Mouse (Mus musculus) spleen, adult 18-20 months (tissue): Measurements from ENCODE around the gene March11.

Source experiments
- DNase-seq, 2 experiments: peaks; one replicate each; pipeline ENCODE4 v3.0.0; 2022; ENCODE audit warnings: mixed read lengths in 2 of 2

Gene March11

DNA sequence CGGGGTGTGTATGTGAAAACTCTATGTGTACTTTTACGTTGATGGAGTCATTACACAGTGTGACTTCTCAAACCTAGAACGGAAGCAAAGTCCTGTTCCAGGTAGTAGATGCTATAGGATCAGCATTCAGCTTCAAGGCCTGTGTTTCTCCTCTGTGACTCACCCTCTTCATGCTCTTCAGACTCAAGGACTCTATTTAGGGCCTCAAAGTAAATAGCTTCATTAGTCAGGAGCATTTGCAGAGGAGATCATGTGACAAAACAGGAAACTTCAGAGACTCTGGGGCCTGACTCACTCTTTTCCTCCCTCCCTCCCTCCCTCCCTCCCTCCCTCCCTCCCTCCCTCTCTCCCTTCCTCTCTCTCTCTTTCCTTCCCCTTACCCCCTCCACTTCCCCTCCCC, 66.1 kb downstream of the March11 start:
- no peak for DNase-seq

DNA sequence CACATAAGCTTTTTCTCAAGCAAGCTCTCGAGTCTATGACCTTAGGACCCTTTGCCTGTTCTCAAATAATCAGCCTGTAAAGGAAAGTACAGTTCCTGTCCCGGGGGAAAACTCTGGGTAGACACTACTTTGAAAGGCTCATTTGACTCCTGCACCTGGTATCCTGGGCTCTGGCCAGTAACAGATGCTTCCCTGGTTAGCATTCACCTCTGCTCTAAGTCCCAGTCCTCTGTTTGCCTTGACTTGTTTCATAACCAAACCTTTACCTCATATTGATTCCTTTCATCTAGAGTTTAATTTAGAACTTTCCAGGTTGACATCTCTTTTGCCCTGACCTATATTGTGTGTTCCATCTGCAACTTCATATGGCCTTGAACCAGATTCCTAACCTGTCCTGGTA, 68.5 kb downstream of the March11 start:
- DNase-seq: no peak

GRCm38 (mm10) chr15:26378879-26379278, 70.0 kb downstream of the March11 start:
- no peak for DNase-seq

DNA sequence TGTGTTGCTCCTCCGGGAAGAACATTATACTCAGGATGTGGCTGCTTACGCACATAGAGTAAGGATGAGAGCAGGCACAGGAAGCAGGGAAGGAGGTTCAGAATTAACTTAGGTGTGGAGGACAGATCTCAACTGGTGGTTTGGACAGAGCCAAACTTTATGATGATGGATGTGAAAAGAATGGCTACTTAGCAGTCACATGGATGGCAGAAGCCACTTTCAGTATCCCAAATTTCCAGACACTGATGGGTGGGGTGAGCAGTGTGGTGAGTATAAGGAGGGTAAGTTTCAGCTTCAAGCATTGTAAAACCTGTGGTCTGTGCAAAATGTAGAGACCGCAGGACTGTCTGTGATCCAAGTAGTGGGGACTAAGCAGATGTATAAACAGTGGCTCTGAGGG, 71.0 kb downstream of the March11 start:
- DNase-seq: no peak

DNA sequence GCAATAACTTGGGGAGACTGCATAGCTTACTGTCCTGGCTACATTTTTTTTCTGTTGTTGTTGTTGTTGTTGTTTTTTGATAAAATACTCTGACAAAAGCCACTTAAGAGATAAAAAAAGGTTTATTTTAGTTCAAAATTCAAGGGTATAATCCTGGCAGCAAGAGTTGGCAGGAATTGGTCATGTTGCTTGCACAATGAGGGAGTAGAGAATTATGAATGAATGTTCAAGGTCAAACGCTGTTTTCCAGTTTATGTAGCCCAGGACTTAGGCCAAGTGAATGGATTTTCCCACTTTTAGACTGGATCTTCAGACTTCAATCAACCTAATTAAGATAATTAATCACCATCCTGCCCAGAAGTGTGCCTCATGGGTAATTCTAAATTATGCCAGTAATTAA, 72.0 kb downstream of the March11 start:
- DNase-seq: no peak

DNA sequence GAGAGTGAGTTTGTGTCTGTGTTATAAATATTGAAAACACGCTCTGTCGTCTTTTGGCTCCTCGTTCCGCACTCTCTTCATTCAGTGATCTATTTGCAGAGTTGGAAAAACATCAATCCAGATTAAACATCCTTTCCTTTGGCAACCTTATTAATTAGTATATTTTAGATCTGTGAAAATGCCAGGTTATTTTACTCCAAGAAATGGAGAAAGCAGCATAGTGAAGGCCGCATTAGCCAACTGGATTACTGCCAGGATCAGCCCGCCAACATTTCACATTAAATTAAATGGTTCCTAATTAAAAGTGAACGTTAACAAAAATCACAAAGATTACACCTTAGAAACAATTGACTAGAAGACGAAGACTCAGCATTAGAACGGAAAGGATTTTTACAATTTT, 81.2 kb downstream of the March11 start:
- DNase-seq: no peak

- DNase-seq: no peak
These were observed 87.7 kb downstream of the March11 start for GRCm38 (mm10) chr15:26396556-26396955.

DNA sequence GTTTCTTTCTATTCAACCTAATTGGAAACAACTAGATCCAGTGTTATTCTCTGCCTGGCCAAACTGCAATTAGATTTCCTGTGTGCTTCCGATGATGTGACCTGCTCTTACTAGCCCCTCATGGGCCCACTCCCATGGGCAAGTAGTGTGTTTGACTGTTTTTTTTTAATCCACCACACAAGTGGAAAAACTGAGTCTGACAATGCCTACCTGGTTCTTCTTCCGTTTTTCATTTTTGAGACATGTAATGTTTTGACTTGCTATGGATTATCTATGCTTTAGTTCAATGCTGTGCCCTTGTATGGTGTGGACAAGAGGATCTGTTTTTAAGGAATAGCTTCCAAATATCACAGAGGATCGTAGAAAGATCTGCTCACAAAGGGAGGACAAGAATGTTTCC, 116.4 kb downstream of the March11 start:
- no peak for DNase-seq

DNA sequence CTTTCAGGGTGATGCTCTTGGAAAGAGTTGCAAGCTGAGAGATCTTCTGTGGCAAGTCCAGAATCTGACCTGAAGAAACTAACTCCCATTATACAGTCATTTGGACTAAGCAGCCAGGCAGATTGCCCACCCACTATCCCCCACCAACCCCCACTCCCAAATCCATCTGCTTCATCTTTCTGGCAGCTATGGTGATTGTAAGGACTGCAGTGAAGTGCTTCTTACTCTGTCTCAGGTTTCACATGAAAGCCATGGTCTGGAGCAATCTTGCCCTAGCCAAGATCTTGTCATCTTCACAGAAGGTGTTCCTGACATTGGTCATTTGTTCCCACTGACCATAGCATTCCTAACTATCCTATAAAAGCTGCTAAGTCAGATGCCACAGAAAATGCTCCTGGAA, 117.4 kb downstream of the March11 start:
- no peak for DNase-seq

- no peak for DNase-seq
These were observed 121.7 kb downstream of the March11 start for GRCm38 (mm10) chr15:26430565-26430964.

GRCm38 (mm10) chr15:26432676-26433075, 123.8 kb downstream of the March11 start:
- DNase-seq: no peak

- DNase-seq: no peak
These were observed 126.9 kb downstream of the March11 start for GRCm38 (mm10) chr15:26435725-26436124.

DNA sequence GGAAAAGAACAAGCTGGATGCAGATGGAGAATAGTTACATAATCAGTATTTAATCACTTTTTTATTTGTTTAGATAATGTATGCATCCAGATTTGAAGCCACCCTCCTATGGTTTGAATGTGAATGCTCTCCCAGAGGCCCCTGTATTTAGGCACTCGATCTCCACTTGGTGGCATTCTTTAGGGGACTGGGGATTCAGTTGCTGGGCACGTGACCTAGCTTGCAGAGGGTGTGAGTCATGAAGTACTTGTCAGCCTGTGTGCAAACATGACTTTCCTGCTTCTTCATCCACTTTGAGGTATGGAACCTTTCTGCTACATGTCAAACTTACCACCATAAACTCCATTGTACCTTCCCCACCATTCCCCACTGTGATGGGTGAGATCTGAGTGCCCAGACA, 128.3 kb downstream of the March11 start:
- DNase-seq: no peak
